Mouse (Mus musculus) regulatory T cell (primary cell): ENCODE measurements at regions not wholly inside any gene's neighbourhood (a gene's known extent, or its start where the extent isn't known, plus 50 kb on each side); places are given as distances from the start of the nearest gene placed in this dataset.

Experiments used
- in situ Hi-C: fragments of 300-600 bp; cut with MboI, MseI; formaldehyde crosslinking; loops from one replicate; pipeline ENCODE4 v1.15.1; 2025; ENCODE audit warnings: high pct_unique_total_duplicates

- in situ Hi-C loops = no loop called here
These were observed 54.2 kb upstream of the Cdc42bpa start for GRCm38 (mm10) chr1:179906115-179906514.

DNA sequence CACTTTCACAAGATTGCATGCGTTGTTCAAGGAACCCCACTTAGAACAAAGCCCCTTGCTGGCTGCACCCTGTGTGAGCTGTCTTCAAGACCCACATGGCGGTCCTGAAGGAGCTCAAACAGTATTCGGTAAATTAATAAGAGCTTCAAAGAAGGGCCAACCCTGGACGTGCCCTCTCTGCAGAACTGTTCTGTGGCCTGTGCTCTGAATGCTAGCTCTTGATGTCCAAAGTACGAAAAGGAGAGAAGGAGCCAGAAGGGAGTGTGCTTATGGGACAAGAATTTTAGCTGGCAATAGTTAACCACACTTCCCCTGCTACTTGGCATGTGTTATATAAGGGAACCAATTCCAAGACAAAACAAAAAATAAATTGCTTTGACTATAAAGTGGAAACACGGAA, 67.6 kb upstream of the Cdc42bpa start:
- in situ Hi-C loops = no loop called here

DNA sequence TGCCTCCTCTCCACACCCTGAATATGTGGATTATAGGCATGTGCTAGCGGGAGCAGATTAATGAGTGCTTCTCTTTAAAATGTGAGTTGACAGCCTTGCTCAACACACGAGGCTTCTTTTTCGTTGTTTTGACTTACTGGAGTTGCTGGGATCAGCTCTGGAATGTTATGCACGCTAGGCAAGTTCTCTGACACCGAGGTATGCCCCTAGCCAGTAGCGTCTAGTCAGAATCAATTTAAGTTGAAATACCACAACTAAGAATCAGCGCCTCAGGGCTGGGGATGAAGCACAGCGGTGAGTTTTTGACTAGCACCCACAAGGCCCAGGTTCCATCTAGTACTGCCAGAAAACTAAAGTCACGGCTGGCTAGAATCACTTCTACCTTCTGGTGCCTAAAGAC, 72.4 kb upstream of the Cdc42bpa start:
- in situ Hi-C loops = no loop called here

DNA sequence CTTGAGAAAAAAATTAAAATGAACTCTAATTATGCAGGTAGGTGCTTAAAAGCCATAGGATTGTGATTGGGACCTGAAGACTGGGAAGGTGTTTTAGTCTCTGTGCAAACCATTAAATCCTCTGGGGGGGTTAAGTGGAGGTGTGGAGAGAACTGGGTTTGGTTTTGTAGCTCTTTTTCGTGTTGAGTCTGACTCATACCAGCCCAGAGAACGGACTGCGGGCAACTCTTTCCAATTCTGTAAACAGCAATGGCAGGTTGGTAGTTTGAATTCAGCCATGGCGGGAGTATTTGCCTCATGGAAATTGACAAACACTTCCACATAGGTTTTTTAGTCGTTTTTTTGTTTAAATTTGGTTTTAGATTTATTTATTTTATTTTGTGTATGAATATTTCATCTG, 77.7 kb upstream of the Ahctf1 start:
- in situ Hi-C loops = no loop called here

DNA sequence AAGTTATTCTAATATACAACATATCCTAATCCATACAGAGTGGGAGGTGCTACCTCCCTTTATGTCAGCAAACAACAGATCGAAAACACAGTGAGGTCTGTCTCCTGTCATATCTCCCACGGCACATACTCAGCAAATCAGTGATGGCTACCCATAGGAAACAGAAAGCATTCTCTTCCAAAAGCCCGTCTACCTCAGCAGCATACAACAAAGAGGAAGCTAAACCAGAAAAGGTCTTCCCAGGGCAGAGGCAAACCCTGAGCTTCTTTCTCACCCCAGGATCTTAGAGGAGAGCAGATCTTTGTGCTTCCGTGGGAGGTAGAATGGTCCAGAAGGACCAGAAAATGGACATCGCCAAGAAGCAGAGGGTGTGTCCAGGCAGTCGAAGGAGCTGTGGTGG, 74.4 kb upstream of the Ahctf1 start:
- in situ Hi-C loops = no loop called here

DNA sequence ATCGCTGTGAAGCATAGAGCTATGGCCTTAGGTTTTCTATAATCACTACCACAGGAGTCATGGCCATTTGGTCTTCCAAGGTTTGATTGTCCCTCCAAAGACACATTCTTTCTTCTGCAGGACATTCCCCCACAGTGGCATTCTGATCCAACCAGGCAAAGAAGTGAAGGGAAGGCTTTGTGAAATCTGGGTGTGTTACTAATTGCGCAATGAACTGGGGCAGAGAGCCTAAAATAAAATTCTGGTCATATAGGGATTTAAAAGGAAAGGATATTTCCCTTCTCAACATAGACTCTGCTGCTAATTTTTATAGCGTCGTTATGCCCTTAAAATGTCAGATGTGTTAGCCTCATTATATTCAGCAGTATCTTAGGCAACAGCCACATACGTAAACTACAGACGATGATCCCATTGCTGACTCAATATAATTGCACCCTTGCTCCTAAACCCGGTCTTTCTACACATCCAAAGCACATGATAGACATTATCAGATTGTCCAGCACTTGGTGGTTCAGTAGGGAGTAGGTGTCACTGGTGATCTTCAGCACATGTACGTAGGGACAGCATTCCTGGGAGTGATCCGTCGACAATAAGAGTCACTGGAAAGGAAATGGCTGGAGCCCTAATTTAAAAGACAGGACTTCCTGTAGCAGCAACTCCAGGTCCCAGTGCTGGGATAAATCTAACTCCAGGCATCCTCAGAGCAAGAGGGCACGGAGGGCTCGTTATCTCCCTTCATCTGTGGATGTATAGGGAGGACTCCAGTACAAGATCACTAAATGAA, 70.5 kb upstream of the Ahctf1 start:
- in situ Hi-C loops = no loop called here

DNA sequence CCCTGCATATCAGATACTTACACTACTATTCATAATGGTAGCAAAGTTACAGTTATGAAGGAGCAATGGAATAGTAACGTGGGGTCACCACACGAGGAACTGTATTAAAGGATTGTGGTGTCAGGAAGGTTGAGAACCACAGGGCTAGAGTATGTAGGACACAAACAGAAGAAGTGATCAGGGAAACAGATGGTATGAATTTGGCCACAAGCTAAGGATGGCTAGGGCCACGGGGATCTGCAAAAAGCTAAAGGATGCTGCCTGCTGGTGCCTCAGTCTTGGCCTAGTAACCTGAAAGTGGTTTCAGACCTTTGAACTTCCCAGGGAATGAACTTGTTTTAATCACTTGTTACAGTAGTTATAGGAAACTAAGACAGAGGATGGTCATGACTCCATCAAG, 68.5 kb upstream of the Ahctf1 start:
- in situ Hi-C loops = no loop called here

DNA sequence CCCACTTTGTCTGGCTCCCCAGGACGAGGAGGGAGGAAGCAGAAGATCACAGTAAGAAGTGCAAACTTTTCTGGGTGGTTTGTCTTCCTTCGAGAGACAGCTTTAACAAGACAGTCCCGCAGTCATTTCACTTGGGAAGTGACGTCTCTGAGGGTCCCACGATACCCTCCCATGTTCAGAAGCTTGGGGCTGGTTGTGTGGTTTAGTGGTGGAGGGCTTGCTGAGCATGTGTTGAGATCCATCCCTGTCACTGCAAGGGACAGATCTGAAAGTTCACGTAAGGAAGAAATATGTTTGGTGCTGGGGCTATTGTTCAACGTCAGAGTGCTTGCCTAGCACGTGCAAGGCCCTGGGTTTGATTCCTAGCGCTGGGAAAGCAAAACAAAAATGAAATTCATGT, 65.2 kb upstream of the Ahctf1 start:
- in situ Hi-C loops = no loop called here

DNA sequence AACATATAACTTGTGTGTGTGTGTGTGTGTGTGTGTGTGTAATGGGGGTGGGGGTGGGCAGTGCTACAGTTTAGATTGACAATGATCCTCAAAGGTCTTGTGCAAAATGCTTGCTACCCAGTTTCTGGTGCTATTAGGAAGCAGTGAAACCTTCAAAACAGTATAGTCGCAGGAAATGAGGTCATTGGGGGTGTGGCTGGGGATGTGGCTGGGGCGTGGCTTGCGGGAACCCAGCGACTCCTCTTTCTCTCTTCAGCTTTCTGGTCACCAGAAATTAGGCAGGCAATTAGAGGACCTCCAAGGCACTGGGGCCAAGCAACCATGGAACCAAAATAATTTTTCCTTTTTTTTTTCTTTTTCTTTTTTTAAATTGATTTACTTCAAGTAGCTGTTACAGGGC, 64.0 kb upstream of the Ahctf1 start:
- in situ Hi-C loops = no loop called here

DNA sequence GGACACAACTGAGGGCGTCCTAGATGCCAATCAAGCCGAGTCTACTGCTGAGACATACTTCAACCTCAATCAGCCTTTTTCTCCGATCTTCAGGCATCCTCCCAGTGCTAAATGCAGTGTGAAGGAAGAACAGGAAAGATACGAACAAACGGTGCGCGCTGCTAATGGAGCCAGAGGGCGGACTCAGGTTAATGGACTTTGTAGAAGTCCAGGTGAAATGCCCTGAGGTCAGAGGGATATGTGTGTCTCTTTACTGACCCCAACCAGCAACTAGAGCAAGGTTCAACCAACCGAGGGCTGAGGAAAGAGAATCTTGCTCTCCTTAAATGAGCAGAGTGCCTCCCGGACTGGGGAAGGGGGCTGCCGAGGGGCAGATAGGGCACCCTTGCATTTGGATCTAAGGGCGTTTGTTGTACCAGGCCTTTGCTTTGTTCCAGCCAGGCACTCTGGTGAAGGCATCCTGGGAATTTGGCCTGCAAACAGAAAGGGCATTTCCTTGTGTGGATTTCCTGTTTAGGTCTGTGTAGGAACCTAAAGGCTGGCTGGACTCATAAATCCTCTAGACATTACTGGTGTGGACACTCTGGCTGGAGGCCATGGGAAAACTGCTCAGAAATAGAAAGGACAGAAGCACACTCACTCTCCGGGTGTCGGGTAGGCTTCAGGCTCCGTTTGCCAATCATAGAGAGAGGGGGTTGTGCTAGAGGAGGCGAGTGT, 62.7 kb upstream of the Ahctf1 start:
- in situ Hi-C loops = no loop called here

DNA sequence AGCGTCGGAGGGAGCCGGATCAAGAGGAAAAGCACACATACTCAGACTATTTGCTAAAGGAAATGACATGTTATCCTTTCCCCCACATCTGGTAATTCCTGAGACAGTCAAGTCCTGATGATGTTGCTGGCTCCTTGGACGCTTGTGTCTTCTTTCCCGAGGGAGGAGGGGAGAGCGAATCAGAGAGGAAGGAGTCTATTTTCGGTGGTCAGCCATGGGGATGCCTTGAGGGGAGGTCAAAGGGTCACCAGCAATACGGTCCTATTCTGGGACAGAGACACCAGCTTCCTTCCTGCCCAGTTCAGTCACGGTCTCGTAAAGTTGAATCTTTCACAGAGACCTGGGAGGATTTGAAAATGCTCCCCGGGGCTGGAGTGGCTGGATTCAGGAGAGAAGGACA, 62.1 kb upstream of the Ahctf1 start:
- in situ Hi-C loops = no loop called here

- in situ Hi-C loops = no loop called here
These were observed 61.2 kb upstream of the Ahctf1 start for GRCm38 (mm10) chr1:179864537-179865226.

- in situ Hi-C loops = no loop called here
These were observed 59.9 kb upstream of the Ahctf1 start for GRCm38 (mm10) chr1:179863420-179863819.

GRCm38 (mm10) chr1:179862941-179863340, 59.5 kb upstream of the Ahctf1 start:
- in situ Hi-C loops = no loop called here

- in situ Hi-C loops = no loop called here
These were observed 58.3 kb upstream of the Ahctf1 start for GRCm38 (mm10) chr1:179861776-179862175.

DNA sequence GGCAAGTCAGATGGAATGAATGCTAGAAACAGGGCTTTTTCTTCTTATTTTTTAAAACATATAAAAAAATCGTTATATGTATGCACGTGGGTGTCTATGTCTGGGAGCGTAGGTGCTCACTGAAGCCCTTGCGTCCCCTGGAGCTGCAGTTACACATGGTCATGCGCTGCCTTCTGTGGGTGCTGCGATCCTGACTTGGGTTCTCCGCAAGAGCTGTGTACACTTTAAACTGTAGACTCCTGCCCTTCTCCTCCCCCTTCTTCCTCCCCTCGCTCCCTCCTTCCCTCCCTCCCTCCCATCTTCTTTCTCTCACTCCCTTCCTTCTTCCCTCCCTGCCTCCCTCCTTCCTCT, 56.0 kb upstream of the Ahctf1 start:
- in situ Hi-C loops = loop anchor here (10.0 kb wide), 1 partner anchor 275 kb away; no protein-coding TSS in a partner anchor

- in situ Hi-C loops = loop anchor here (10.0 kb wide), 1 partner anchor 276 kb away; no protein-coding TSS in a partner anchor
These were observed 55.5 kb upstream of the Ahctf1 start for GRCm38 (mm10) chr1:179858780-179859551.

DNA sequence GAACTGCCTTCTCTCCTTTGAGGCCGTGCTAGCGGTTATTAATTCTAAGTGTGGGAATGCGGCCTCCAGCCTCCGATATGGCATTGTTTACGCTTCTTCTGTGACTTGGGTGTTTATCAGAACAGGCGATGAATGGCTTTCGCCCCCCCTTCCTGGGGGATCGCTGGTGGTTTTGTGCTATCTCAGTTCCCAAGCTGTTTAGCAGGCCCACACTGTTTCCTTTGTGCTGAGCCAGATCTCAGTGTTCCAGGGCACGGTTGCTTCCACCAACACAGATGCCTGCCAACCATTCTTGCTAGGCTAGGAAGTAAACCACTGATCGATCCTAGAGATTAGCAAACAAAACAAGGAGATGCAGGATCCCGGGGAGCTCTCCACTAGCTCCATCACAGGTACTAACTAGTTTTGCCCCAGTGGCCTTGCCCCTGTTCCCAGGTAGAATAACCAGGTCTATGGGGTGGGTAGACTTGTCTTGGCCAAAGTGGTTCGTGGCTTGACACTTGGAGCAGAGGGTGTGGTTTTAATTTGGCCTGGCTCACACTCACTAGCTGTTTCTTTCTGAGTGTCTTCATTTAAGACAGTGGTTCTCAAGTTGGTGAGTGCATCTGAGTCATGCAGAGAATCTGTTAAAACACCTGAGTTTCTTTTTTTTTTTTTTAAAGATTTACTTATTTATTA, 50.9 kb upstream of the Ahctf1 start:
- in situ Hi-C loops = loop anchor here (10.0 kb wide), 1 partner anchor 280 kb away; no protein-coding TSS in a partner anchor
